Mouse (Mus musculus): ENCODE results near the gene Lmbr1l.
"Not testable (repeated sequence)": the region's sequence is repeated elsewhere in the genome, so short reads cannot be mapped to it uniquely, and the experiment has no call there.

Lmbr1l gene

GRCm38 (mm10) chr15:98917538-98918498 is at the start of gene Lmbr1l:
TSS of gene Lmbr1l (minus strand) at chr15:98918231.
- DNase-seq: peak; percentile 97

GRCm38 (mm10) chr15:98959531-98959930 is 41.5 kb upstream of the Lmbr1l start:
- DNase-seq: no peak

GRCm38 (mm10) chr15:98958901-98959420 is 40.9 kb upstream of the Lmbr1l start:
- DNase-seq: no peak

GRCm38 (mm10) chr15:98957475-98957874 is 39.4 kb upstream of the Lmbr1l start:
- no peak for DNase-seq

GRCm38 (mm10) chr15:98956000-98956399 is 38.0 kb upstream of the Lmbr1l start:
- no peak for DNase-seq

- no peak for DNase-seq
Measured at GRCm38 (mm10) chr15:98955324-98955723, 37.3 kb upstream of the Lmbr1l start.

- peak; percentile 63 for DNase-seq
Measured at GRCm38 (mm10) chr15:98954425-98955253, 36.6 kb upstream of the Lmbr1l start.

GRCm38 (mm10) chr15:98953401-98954356 is 35.6 kb upstream of the Lmbr1l start, which contains the start of the genes Gm49450 and Tuba1a:
TSS of gene Gm49450 (minus strand) at chr15:98953551.
TSS of gene Tuba1a (minus strand) at chr15:98953703.
- DNase-seq: peak; percentile 92

- peak; percentile 67 for DNase-seq
Measured at GRCm38 (mm10) chr15:98952751-98953400, 34.8 kb upstream of the Lmbr1l start.

- DNase-seq: no peak
Measured at GRCm38 (mm10) chr15:98952063-98952455, 34.0 kb upstream of the Lmbr1l start.

GRCm38 (mm10) chr15:98951122-98952062 is 33.4 kb upstream of the Lmbr1l start:
- DNase-seq: not testable (repeated sequence)

- DNase-seq: no peak
Measured at GRCm38 (mm10) chr15:98949607-98949892, 31.5 kb upstream of the Lmbr1l start.

GRCm38 (mm10) chr15:98948857-98949606 is 31.0 kb upstream of the Lmbr1l start:
- no peak for DNase-seq

GRCm38 (mm10) chr15:98948382-98948781 is 30.4 kb upstream of the Lmbr1l start:
- DNase-seq: no peak

- no peak for DNase-seq
Measured at GRCm38 (mm10) chr15:98947884-98948283, 29.9 kb upstream of the Lmbr1l start.

GRCm38 (mm10) chr15:98943133-98943532 is 25.1 kb upstream of the Lmbr1l start:
- DNase-seq: no peak

GRCm38 (mm10) chr15:98942081-98942480 is 24.1 kb upstream of the Lmbr1l start:
- DNase-seq: no peak

GRCm38 (mm10) chr15:98941539-98941938 is 23.5 kb upstream of the Lmbr1l start:
- DNase-seq: no peak

GRCm38 (mm10) chr15:98940816-98941215 is 22.8 kb upstream of the Lmbr1l start:
- DNase-seq: no peak

Measured in right cerebral cortex, postnatal 4 days (tissue).